Mouse (Mus musculus) lung, embryonic 15.5 days (tissue): Measurements from ENCODE around the gene Wipf2. TPM values are rescaled to one million over a fixed set of nuclear protein-coding genes. Genes with fewer than 3 reads are reported as not detected.

Experiments
- ATAC-seq: fragments of 200-750 bp; cut with Nextera tagmentation; 2 replicates; pipeline ENCODE4 v1.8.0; 2017; ENCODE audit warnings: moderate number of reproducible peaks, borderline replicate concordance; ENCODE audit not compliant: low FRiP score, low TSS enrichment; ENCODE audit errors: extremely low read depth
- H3K27ac ChIP-seq: fragments of 300-500 bp; sonication (generic); 2 replicates; pipeline ENCODE4 v1.5.1; 2015; ENCODE audit warnings: moderate library complexity, mild to moderate bottlenecking, inconsistent platforms
- H3K27me3 ChIP-seq: fragments of 300-500 bp; sonication (generic); 2 replicates; pipeline ENCODE4 v1.6.1; 2015; ENCODE audit warnings: inconsistent platforms
- H3K36me3 ChIP-seq: fragments of 300-500 bp; sonication (generic); 2 replicates; pipeline ENCODE4 v1.6.1; 2015; ENCODE audit warnings: inconsistent platforms
- H3K4me1 ChIP-seq: fragments of 300-500 bp; sonication (generic); 2 replicates; pipeline ENCODE4 v1.6.1; 2015; ENCODE audit warnings: inconsistent platforms
- H3K4me2 ChIP-seq: fragments of 300-500 bp; sonication (generic); 2 replicates; pipeline ENCODE4 v1.6.1; 2015; ENCODE audit warnings: inconsistent platforms, mild to moderate bottlenecking, moderate library complexity
- H3K4me3 ChIP-seq: fragments of 300-500 bp; sonication (generic); 2 replicates; pipeline ENCODE4 v1.5.1; 2015; ENCODE audit warnings: mild to moderate bottlenecking, inconsistent platforms
- H3K9ac ChIP-seq: fragments of 300-500 bp; sonication (generic); 2 replicates; pipeline ENCODE4 v1.6.1; 2015; ENCODE audit warnings: inconsistent platforms
- H3K9me3 ChIP-seq: fragments of 300-500 bp; sonication (generic); 2 replicates; pipeline ENCODE4 v1.6.1; 2016; ENCODE audit warnings: inconsistent platforms
- WGBS: fragments of 180-500 bp; shearing (Covaris S2); methylation state at CpG from one replicate; pipeline ENCODE4 v1.1.7; 2015; 5-methylcytosine and 5-hydroxymethylcytosine counted together
- polyA plus RNA-seq: library from polyadenylated mRNA; unstranded; fragments of >200 nt; fragmentation: Nextera tagmentation; extraction: Ambion mirVana; gene quantifications from 2 replicates; pipeline ENCODE4 v1.2.1, GENCODE M21; 2015

Wipf2 gene
- polyA plus RNA-seq, 1 experiment from 2014 or later: 4.1 TPM

DNA sequence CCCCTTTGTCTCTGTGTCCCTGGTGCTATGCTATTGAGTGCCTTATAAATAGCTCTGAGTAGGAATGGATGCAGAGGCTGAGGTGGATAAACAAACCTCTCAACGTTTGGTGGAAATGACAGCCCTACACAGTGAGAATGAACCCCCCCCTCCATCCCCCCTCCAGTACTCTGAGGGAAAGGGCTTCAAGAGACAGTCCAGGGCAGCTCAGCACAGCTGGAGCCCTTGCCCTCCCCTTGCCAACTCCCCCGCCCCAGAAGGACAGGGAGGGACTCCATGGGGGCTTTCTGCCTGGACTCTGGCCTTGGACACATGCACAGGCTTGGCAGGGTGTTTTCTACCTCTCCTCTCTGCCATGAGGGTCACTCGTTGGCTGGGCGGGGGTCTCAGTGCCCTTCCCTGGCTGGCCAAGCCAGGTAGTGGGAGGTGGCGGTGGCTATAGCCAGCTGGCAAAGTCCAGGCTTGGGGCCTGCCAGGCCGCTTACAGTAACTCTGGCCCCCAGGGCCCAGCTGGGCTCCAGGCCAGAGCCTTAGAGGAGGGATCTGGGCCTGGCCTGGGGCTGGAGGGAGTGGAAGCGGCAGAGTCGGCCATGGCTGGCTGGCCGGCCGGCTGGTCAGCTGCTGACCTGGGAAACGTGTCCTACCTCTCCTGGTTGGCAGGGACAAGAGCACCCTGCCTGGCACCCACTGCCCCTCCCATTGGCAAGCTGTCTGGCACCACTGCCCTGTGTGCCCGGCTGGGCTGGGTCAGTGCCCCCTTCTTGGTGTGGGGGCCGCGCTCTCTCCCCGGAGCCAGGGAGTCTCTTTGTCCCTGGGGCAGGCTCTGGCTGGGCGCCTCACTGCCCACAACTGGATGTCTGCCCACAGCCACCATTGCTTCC is 87.8 kb downstream of the Wipf2 start:
- Histone ChIP-seq H3K4me2 (peak overlapping the region; percentile 26; the same call in 1 of the 2 replicates), H3K9me3 (no peaks in the 10 kb centered on the region), H3K4me3 (0 out of 2 replicates have a peak overlapping the region, but pooled peaks have one; percentile 1), H3K36me3 (peaks cover 6% of the 10 kb centered on the region), H3K9ac (peak overlapping the region; percentile 29; the same call in 1 of the 2 replicates), H3K27me3 (no peaks in the 10 kb centered on the region), H3K4me1 (peaks cover 83% of the 10 kb centered on the region), H3K27ac (peak overlapping the region; percentile 86)
- peak; percentile 62; the same call in 1 of the 2 replicates for ATAC-seq
- 43% methylated on average over 16 of the region's 16 CpGs for WGBS

- Histone ChIP-seq H3K4me3 (no peak overlapping the region), H3K4me1 (peaks cover 83% of the 10 kb centered on the region), H3K9ac (no peak overlapping the region), H3K27ac (peak overlapping the region; percentile 13; the same call in 1 of the 2 replicates), H3K36me3 (peaks cover 12% of the 10 kb centered on the region), H3K4me2 (no peak overlapping the region), H3K27me3 (no peaks in the 10 kb centered on the region), H3K9me3 (no peaks in the 10 kb centered on the region)
- 92% methylated on average over 1 of the region's 1 CpGs for WGBS
- ATAC-seq: no peak
Measured at GRCm38 (mm10) chr11:98952111-98952510, 88.7 kb downstream of the Wipf2 start.

GRCm38 (mm10) chr11:98952736-98953135 is 89.3 kb downstream of the Wipf2 start:
- 60% methylated on average over 2 of the region's 2 CpGs for WGBS
- Histone ChIP-seq H3K4me1 (peaks cover 81% of the 10 kb centered on the region), H3K9ac (no peak overlapping the region; the same call in 1 of the 2 replicates), H3K4me3 (no peak overlapping the region), H3K4me2 (no peak overlapping the region), H3K27me3 (no peaks in the 10 kb centered on the region), H3K9me3 (no peaks in the 10 kb centered on the region), H3K36me3 (peaks cover 18% of the 10 kb centered on the region), H3K27ac (no peak overlapping the region)
- ATAC-seq: no peak

DNA sequence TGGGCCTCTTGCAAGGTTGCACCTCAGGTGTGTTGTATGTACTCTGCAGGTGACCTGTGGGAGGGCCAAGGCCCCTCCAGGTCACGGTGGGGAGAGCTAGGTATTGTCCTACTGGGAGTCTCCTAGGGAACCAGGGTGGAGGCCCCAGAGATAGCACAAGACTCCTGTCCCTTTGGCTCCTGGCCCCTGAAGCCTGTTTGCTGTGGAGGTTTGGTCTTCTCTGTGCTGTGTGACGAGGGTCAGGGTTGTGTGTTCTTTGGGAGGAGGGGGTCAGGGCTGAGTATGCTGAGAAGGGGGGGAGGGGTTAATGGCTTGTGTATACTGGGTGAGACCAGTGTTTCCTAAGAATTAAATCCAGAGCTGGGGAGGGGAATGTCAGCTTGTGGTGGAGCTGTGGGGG is 89.9 kb downstream of the Wipf2 start:
- Histone ChIP-seq H3K4me2 (no peak overlapping the region), H3K27ac (peak overlapping the region; percentile 85; the same call in 1 of the 2 replicates), H3K36me3 (peaks cover 18% of the 10 kb centered on the region), H3K9ac (no peak overlapping the region), H3K4me3 (no peak overlapping the region), H3K9me3 (no peaks in the 10 kb centered on the region), H3K4me1 (peaks cover 78% of the 10 kb centered on the region), H3K27me3 (no peaks in the 10 kb centered on the region)
- no peak for ATAC-seq
- 0% methylated on average over 2 of the region's 2 CpGs for WGBS

- H3K4me3 ChIP-seq: no peak overlapping the region
Measured at GRCm38 (mm10) chr11:98953835-98954320, 90.4 kb downstream of the Wipf2 start.

DNA sequence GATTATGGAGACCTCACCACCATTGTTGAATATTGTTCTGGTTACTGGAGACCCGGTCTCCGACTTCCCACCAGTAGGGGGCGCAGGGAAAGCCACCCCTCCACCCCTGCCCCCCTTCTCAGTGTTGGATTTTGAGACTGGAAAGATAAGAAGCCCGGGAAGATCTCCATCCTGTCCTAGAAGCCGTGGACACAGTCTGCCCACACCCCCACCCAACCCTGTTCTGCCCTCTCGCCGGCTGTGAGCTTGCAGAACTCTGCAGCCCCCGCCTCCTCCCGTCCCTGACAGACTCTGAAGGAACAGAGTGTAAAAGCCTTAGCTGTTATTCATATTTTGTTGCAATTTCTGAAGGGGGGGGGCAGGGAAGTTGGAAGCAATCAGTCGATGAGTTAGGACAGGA is 90.9 kb downstream of the Wipf2 start:
- peak overlapping the region; percentile 7; the same call in 1 of the 2 replicates for H3K4me3 ChIP-seq
- H3K4me2 ChIP-seq: peak overlapping the region; percentile 42
- no peak overlapping the region for H3K9ac ChIP-seq
- H3K27me3 ChIP-seq: no peaks in the 10 kb centered on the region
- no peaks in the 10 kb centered on the region for H3K9me3 ChIP-seq
- peaks cover 18% of the 10 kb centered on the region for H3K36me3 ChIP-seq
- peaks cover 79% of the 10 kb centered on the region for H3K4me1 ChIP-seq
- peak; percentile 80 for ATAC-seq
- WGBS: 8% methylated on average over 10 of the region's 10 CpGs
- peak overlapping the region; percentile 85 for H3K27ac ChIP-seq

More at GRCm38 (mm10) chr11:98953835-98954320, 90.4 kb downstream of the Wipf2 start:
- H3K27ac ChIP-seq: peak overlapping the region; percentile 85
- H3K36me3 ChIP-seq: peaks cover 18% of the 10 kb centered on the region
- no peak overlapping the region for H3K9ac ChIP-seq
- WGBS: 13% methylated on average over 13 of the region's 13 CpGs
- no peak for ATAC-seq
- H3K4me2 ChIP-seq: peak overlapping the region; percentile 42; the same call in 1 of the 2 replicates
- H3K27me3 ChIP-seq: no peaks in the 10 kb centered on the region
- H3K4me1 ChIP-seq: peaks cover 78% of the 10 kb centered on the region
- H3K9me3 ChIP-seq: no peaks in the 10 kb centered on the region

Other genes starting within 250 kb of the Wipf2 start
- gene Gm12355, start 238.0 kb upstream of the Wipf2 start, polyA plus RNA-seq: 1.0 and 1.4 TPM in 2 replicates
- gene Gsdma3, start 237.3 kb upstream of the Wipf2 start, polyA plus RNA-seq: not detected in 2 replicates
- not detected in 2 replicates for gene Gsdma2, start 216.9 kb upstream of the Wipf2 start, polyA plus RNA-seq
- 0.06 TPM in 1 of 2 replicates, not detected in the other for gene Gsdma, start 199.3 kb upstream of the Wipf2 start, polyA plus RNA-seq
- 211 and 214 TPM in 2 replicates for gene Psmd3, start 181.1 kb upstream of the Wipf2 start, polyA plus RNA-seq
- gene Csf3, start 162.4 kb upstream of the Wipf2 start, polyA plus RNA-seq: not detected in 2 replicates
- gene Med24, start 134.2 kb upstream of the Wipf2 start, polyA plus RNA-seq: 51.9 and 53.0 TPM in 2 replicates
- 35.6 and 35.8 TPM in 2 replicates for gene Thra, start 123.0 kb upstream of the Wipf2 start, polyA plus RNA-seq
- 1.0 and 1.5 TPM in 2 replicates for gene Nr1d1, start 88.3 kb upstream of the Wipf2 start, polyA plus RNA-seq
- gene Msl1, start 68.1 kb upstream of the Wipf2 start, polyA plus RNA-seq: 21.1 and 21.2 TPM in 2 replicates
- gene Casc3, start 58.7 kb upstream of the Wipf2 start, polyA plus RNA-seq: 35.7 and 37.9 TPM in 2 replicates
- 0.86 and 1.4 TPM in 2 replicates for gene Rapgefl1, start 26.9 kb upstream of the Wipf2 start, polyA plus RNA-seq
- 41.3 and 42.5 TPM in 2 replicates for gene Cdc6, start 44.2 kb downstream of the Wipf2 start, polyA plus RNA-seq
- 36.5 and 38.4 TPM in 2 replicates for gene Rara, start 64.2 kb downstream of the Wipf2 start, polyA plus RNA-seq
- 0.20 and 0.61 TPM in 2 replicates for gene Gjd3, start 119.4 kb downstream of the Wipf2 start, polyA plus RNA-seq
- gene Top2a, start 160.6 kb downstream of the Wipf2 start, polyA plus RNA-seq: 276 and 280 TPM in 2 replicates
- 498 and 524 TPM in 2 replicates for gene Igfbp4, start 177.6 kb downstream of the Wipf2 start, polyA plus RNA-seq
- gene Tns4, start 225.7 kb downstream of the Wipf2 start, polyA plus RNA-seq: 0.21 and 0.42 TPM in 2 replicates